Mouse (Mus musculus) lung, postnatal 0 days (tissue): Measurements from ENCODE around the gene Rgs6.

Experiments used
- CTCF ChIP-seq: IDR thresholded peaks from 2 replicates; pipeline ENCODE4 v1.5.1; 2016; ENCODE audit warnings: antibody characterized with exemption, mild to moderate bottlenecking
- EP300 ChIP-seq: IDR thresholded peaks from 2 replicates; pipeline ENCODE4 v1.6.1; 2016; ENCODE audit warnings: antibody characterized with exemption, mild to moderate bottlenecking, control low read depth

GRCm38 (mm10) chr12:83127955-83128354 is 539.9 kb downstream of the Rgs6 start:
- TF ChIP-seq CTCF (no peak), EP300 (no peak)
